Mouse (Mus musculus): ENCODE measurements around the gene Zfp524. TPM values are rescaled to one million over a fixed set of nuclear protein-coding genes. Genes with fewer than 3 reads are reported as not detected.

Gene Zfp524
- polyA plus RNA-seq, 1 experiment, result 15.7 TPM

Other genes starting within 250 kb of the Zfp524 start
- not detected for gene Fam71e2, start 243.1 kb upstream of the Zfp524 start, polyA plus RNA-seq (2012; fragmentation: generic; extraction: Trizol)
- gene Il11, start 231.6 kb upstream of the Zfp524 start, polyA plus RNA-seq (2012; fragmentation: generic; extraction: Trizol), result 0.56 TPM
- gene Tmem190, start 231.5 kb upstream of the Zfp524 start, polyA plus RNA-seq (2012; fragmentation: generic; extraction: Trizol), result not detected
- gene Tmem238, start 224.8 kb upstream of the Zfp524 start, polyA plus RNA-seq (2012; fragmentation: generic; extraction: Trizol), result 7.1 TPM
- 3,329 TPM for gene Rpl28, start 221.5 kb upstream of the Zfp524 start, polyA plus RNA-seq (2012; fragmentation: generic; extraction: Trizol)
- gene Ube2s, start 201.8 kb upstream of the Zfp524 start, polyA plus RNA-seq (2012; fragmentation: generic; extraction: Trizol), result 261 TPM
- gene Shisa7, start 169.7 kb upstream of the Zfp524 start, polyA plus RNA-seq (2012; fragmentation: generic; extraction: Trizol), result not detected
- 0.65 TPM for gene Isoc2b, start 144.2 kb upstream of the Zfp524 start, polyA plus RNA-seq (2012; fragmentation: generic; extraction: Trizol)
- 3.3 TPM for gene Isoc2a, start 137.3 kb upstream of the Zfp524 start, polyA plus RNA-seq (2012; fragmentation: generic; extraction: Trizol)
- not detected for gene Gm36210, start 107.9 kb upstream of the Zfp524 start, polyA plus RNA-seq (2012; fragmentation: generic; extraction: Trizol)
- gene Zfp628, start 99.2 kb upstream of the Zfp524 start, polyA plus RNA-seq (2012; fragmentation: generic; extraction: Trizol), result 8.0 TPM
- gene Nat14, start 92.4 kb upstream of the Zfp524 start, polyA plus RNA-seq (2012; fragmentation: generic; extraction: Trizol), result 3.1 TPM
- gene Ssc5d, start 88.6 kb upstream of the Zfp524 start, polyA plus RNA-seq (2012; fragmentation: generic; extraction: Trizol), result 13.6 TPM
- gene Sbk2, start 50.0 kb upstream of the Zfp524 start, polyA plus RNA-seq (2012; fragmentation: generic; extraction: Trizol), result 7.1 TPM
- gene Sbk3, start 43.2 kb upstream of the Zfp524 start, polyA plus RNA-seq (2012; fragmentation: generic; extraction: Trizol), result 0.34 TPM
- 16.3 TPM for gene Zfp579, start 18.3 kb upstream of the Zfp524 start, polyA plus RNA-seq (2012; fragmentation: generic; extraction: Trizol)
- 22.8 TPM for gene Fiz1, start 282 bp downstream of the Zfp524 start, polyA plus RNA-seq (2012; fragmentation: generic; extraction: Trizol)
- gene Gm44973, start 1.1 kb downstream of the Zfp524 start, polyA plus RNA-seq (2012; fragmentation: generic; extraction: Trizol), result not detected
- 18.1 TPM for gene Zfp865, start 6.0 kb downstream of the Zfp524 start, polyA plus RNA-seq (2012; fragmentation: generic; extraction: Trizol)
- gene Ccdc106, start 6.1 kb downstream of the Zfp524 start, polyA plus RNA-seq (2012; fragmentation: generic; extraction: Trizol), result 0.19 TPM
- gene 4632433K11Rik, start 19.7 kb downstream of the Zfp524 start, polyA plus RNA-seq (2012; fragmentation: generic; extraction: Trizol), result not detected
- gene Zfp784, start 24.0 kb downstream of the Zfp524 start, polyA plus RNA-seq (2012; fragmentation: generic; extraction: Trizol), result 1.5 TPM
- gene Zfp580, start 37.1 kb downstream of the Zfp524 start, polyA plus RNA-seq (2012; fragmentation: generic; extraction: Trizol), result 13.1 TPM
- 159 TPM for gene U2af2, start 47.7 kb downstream of the Zfp524 start, polyA plus RNA-seq (2012; fragmentation: generic; extraction: Trizol)
- 118 TPM for gene Epn1, start 65.8 kb downstream of the Zfp524 start, polyA plus RNA-seq (2012; fragmentation: generic; extraction: Trizol)
- gene Rfpl4, start 102.5 kb downstream of the Zfp524 start, polyA plus RNA-seq (2012; fragmentation: generic; extraction: Trizol), result not detected
- 0.10 TPM for gene Rasl2-9, start 111.5 kb downstream of the Zfp524 start, polyA plus RNA-seq (2012; fragmentation: generic; extraction: Trizol)
- gene Vmn1r55, start 135.3 kb downstream of the Zfp524 start, polyA plus RNA-seq (2012; fragmentation: generic; extraction: Trizol), result not detected
- not detected for gene Vmn1r56, start 182.3 kb downstream of the Zfp524 start, polyA plus RNA-seq (2012; fragmentation: generic; extraction: Trizol)
- gene Vmn1r57, start 204.1 kb downstream of the Zfp524 start, polyA plus RNA-seq (2012; fragmentation: generic; extraction: Trizol), result not detected